Mouse (Mus musculus) hindlimb bud, embryonic 11.5 days (tissue): ENCODE measurements around the gene Dgke.
"Not testable (repeated sequence)": the region's sequence is repeated elsewhere in the genome, so short reads cannot be mapped to it uniquely, and the experiment has no call there.

Experiments
- DNase-seq: peaks from one replicate; pipeline ENCODE4 v3.0.0-alpha.2; 2012; ENCODE audit warnings: low read depth, low spot score; ENCODE audit errors: extremely low spot score

Gene Dgke

DNA sequence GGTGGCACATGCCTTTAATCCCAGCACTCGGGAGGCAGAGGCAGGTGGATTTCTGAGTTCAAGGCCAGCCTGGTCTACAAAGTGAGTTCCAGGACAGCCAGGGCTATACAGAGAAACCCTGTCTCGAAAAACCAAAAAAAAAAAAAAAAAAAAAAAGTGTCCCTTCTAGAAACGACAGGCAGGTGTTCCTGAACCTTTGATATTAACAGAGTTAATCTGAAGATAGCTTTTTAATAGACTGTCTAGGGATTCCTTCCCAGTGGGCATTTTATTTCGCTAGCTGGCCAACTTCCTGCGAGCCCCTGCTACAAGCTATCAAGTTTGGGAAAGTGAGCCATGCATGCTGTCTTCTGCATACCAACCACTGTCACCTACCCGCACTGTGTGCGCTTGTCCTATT is 25.6 kb downstream of the Dgke start:
- DNase-seq, result not testable (repeated sequence)

DNA sequence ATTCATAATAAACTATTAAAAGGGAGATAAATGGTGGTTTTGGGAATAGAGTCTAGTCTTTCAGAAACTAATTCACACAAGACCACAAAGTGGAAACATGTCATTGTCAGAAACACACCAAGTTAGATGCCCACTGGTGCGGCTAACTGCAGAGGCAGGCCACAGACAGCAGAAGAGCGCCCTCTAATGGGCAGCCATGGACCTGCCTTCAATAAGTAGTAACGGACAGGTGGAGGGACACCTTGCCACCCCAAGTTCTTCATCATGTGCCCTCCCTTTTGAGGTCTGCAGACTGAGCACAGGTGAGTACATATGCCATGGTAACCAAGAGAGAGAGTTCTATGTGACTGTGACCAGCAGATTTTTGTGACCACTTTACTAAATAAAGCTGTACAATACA is 27.3 kb downstream of the Dgke start:
- DNase-seq, result no peak

DNA sequence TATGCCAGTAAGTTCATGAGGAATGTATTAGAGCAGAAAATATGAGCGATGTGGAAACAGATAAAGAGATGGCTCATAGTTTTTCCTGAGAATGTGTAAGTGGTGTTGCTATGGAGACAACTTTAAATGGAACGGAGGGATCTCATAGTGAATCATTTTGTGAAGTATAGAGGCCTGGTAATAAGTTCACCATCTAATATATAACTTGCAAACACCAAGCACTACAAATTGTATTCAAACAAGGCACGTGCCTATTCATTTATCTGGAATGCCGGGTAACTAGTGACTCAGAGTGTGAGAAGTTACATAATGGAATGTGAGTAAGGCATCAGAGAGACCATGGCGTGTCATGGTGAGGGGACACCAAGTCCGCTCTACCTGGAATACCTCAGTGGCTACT is 28.2 kb downstream of the Dgke start:
- DNase-seq, result no peak

DNA sequence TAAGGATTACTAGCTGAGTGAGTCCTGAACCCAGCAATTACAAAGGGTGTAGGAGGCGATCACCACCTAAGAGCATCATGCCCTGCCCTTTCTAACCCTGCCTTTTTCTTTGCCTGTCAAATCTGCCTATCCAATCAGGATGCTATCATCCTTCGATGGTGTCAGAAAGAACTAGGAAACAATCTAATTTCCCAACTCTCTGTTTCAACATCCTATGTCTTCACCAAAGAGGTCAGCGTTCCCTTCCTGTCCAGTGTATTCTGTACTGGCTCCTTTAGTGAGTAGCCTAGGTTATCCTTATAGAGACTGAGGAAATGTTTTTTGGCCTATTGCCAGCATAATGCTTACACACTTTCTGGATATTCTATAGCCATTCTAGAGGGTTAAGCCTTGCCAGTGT is 31.1 kb downstream of the Dgke start:
- DNase-seq, result no peak

DNA sequence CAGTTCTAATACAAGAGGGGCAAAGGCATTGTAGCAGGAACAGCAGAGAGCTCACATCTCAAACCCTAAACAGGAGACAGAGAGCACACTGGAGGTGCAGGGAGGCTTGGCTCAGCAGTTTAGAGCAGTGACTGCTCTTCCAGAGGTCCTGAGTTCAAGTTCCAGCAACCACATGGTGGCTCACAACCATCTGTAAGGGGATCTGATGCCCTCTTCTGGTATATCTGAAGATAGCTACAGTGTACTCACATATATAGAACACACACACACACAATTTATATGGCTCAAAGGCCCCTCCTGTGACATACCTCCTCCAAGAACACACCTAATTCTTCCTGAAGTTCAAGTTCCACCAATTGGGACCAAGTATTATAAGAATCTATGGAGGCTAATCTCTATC is 32.1 kb downstream of the Dgke start:
- no peak for DNase-seq

DNA sequence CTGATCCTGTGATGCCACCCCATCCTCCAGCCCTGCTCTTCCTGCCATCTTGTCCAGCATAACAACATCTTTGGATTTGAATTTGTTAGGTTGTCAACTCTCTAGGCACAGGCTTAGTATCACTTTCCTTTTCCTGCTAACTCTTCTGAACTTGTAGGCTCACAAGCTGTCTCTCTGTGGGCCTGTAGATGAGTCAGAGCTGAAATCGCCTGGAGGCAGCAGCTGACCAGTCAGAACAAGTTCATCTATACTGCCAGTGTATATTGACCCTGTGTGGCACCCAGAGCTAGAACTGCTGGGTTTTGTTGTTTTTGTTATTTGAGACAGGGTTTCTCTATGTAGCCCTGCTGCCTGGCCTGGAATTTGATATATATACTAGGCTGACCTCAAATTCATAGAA is 35.5 kb downstream of the Dgke start:
- DNase-seq, result no peak

DNA sequence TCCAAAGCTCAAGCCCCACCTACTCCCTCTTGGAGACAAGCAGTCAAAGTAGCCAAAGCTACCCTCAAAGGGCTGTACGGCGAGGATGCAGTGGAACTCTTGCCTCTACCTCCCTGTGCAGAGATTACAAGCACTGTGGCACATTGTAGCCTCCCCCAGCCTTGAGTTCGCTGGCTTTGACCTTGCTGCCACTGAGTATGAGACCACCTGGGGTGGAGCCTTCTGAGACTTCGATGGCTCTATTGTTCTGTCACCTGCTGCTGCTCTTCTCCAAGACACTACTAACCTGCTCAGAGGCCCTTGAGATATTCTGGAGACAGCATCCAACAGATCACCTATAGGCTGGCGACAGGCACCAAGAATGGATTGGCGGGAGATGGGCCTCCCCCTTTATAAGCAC is 36.1 kb downstream of the Dgke start:
- DNase-seq, result no peak

DNA sequence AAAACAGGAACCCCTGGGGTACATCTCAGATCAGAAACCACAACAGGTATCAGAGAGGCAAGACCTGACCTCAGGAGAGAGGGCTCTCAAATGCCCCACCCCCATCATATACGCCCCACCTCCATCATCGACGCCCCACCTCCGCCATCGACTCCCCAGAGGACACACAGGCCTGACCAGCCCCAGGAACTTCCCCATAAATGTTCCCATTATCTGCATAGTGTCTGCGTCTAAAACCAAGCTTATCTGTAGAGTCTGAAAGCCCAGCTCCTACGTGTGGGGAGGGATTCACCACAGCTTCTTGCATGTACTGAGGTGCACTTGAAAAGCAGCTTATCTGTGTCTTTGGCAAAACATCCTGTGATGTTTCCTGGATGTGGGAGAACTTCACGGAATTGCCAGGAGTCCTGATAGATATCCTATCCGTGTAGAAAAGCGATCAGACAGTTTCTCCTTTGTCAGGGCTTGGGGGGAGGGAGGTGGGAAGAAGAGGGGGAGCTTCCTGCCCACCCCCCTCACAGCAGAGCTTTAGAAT is 37.7 kb downstream of the Dgke start:
- DNase-seq, result no peak

DNA sequence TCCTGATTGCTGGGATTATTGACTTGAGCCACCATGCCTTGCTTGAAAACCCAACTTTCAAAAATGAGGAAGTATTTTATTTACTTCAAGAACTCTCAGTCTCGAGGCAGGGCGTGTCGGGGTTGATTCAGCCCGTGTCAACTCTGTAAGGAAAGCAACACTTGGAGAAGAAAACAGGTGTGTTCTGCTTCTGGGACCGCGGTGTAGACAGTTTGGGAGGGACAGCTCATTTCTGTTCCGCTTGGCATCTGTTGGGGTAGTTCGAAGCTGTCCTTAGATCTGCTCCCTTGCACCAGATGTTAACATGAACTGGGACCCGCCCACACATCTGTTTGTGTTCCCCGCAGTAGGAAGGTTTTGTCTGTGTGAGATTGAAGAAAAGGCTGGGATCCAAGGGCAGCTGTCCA is 38.7 kb downstream of the Dgke start:
- DNase-seq, result no peak

DNA sequence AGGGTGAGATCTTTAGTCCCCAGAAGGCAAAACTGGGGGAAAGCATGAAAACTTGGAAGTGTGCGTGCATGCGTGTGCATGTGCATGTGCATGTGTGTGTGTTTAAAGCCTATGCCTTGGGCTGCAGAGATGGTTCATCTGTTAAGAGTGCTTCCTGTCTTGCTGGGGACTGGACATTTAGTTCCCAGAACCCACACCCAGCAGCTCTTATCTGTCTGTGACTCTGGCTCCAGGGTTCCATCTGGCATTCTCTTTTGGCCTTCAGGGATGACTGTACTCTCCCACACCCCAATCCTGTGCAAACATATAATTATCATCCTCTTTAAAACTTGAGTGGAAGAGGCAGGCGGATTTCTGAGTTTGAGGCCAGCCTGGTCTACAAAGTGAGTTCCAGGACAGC is 40.5 kb downstream of the Dgke start:
- DNase-seq, result no peak

DNA sequence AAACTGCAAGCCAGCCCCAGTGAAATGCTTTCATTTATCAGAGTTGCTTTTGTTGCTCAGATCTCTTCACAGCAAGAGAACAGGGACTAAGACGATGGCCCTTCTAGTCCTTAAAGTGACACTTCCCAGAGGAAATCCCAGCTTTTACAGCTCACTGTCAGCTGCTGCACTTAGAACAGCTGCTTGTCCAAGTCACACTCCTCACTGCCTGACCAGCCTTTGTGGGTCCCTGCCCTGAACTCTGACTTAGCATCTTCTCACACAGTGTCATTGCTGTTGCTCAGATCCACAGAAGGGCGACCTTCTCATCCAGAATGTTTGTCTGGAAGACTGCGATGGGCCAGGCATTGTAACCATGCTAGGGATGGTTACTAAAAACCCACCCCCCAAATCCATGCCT is 41.0 kb downstream of the Dgke start:
- no peak for DNase-seq

DNA sequence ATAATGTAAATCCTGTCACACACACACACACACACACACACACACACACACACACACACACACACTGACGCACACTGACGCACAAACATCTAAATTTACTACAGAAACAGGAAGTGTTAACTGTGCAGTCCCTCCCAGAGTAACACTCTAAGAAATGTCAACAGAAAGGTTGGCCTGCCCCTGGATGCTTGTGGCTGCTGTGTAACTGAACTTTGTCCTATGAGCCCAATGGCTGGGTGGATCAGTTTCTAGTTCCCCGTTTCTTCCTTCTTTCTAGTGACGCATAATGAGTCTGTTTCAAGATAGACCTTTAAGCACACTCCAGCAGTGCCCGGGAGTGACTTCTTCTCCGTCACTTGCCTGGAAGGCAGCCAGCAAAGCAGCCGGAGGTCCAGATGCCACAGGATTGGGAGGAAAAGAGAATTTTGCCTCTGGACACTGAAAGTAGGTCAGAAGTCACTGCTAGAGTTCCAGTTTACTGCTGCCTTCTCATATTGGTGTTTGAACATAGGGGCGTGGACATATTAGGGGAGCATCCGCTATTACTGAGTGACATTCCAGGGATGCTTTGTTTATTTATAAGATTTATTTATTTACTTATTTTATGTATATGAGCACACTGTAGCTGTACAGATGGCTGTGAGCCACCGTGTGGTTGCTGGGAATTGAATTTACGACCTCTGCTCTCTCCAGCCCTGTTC is 42.3 kb downstream of the Dgke start:
- DNase-seq, result no peak

DNA sequence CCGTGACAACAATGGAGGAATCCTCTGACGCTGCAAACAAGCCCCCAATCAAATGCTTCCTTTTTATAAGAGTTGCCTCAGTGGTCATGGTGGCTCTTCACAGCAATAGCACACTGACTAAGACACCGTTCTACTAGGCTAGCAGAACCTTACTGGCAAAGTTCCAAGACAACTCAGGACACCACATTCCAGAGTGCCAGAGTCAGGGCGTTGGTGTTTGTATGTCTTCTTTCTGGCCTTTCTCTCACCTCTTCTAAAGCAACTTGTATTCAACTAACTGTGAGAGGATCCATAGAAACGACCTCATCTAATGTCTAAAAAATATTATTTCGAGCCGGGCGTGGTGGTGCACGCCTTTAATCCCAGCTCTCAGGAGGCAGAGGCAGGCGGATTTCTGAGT is 43.2 kb downstream of the Dgke start:
- DNase-seq, result no peak

DNA sequence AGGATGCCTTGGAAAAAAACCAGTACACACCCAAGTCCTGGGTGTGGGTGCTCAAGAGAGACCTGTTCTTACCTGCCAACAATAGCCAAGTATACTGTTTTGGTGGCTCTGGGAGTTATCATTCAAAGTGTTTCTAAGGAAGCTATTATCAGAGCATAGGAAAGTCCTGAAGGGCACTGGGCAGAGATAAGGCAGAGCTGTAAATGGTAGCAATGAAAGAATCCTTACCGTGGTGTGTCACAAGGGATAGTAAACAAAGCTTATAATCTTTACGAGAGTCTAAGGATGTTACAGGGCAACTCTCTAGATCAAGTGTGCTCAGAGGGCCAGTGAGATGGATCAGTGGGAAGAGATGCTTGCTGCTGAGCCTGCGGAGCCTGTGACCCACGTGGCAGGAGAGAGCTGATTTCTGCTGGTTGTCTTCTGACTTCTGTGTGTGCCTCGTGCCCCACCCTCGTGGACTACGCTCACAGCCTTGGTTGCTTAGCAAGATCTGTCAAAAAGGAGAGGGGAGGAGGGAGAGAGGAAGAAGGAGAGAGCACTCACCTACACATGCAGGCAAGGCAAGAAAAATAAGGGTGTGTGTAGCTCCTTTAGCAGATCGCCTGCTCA is 44.4 kb downstream of the Dgke start:
- DNase-seq, result no peak

DNA sequence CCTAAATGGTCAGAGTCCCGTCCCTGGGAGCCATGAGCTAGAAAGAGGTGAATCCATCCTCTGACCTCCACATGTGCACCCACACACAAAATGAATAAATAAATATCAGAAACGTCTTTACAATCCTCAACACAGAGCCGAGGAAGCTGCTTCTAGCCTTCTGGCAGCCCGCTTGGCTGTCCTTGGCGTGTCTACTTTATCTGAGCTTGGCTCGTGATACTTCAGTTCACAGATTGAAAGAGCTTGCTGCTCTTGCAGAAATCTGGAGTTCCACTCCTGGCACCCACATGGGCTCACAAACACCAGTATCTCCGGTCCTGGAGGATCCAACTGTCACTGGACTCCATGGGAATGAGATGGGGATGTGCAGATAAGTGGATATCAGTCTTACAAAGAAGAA is 45.0 kb downstream of the Dgke start:
- no peak for DNase-seq

DNA sequence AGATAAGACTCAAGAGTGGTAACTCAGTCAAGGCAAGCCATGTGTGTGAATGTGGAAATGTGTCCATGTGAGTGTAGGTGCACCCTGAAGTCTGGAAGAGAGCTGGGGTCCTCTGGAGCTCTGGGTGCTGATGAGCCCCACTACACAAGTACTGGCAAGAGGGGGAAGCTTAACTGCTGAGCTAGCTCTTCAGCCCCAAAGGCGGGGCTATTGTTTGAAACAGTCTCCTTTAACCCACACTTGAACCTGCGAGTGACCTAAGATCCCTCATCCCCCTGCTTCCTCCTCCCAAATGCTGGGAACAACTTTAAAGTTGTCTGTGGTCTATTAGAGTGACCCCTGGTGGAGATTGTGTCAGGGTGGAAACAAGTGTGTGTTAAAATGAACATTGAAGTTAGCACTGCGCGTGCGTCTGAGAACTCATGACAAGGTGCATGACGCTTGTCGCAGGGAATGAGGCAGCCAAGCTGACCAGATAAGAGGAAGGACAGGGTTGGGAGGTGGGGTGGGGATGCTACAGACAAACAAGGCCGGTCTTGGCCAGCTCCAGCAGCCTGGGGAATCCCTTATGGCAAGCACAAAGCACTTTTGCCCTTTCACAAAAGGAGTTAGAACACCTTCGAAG is 45.9 kb downstream of the Dgke start:
- DNase-seq, result no peak

DNA sequence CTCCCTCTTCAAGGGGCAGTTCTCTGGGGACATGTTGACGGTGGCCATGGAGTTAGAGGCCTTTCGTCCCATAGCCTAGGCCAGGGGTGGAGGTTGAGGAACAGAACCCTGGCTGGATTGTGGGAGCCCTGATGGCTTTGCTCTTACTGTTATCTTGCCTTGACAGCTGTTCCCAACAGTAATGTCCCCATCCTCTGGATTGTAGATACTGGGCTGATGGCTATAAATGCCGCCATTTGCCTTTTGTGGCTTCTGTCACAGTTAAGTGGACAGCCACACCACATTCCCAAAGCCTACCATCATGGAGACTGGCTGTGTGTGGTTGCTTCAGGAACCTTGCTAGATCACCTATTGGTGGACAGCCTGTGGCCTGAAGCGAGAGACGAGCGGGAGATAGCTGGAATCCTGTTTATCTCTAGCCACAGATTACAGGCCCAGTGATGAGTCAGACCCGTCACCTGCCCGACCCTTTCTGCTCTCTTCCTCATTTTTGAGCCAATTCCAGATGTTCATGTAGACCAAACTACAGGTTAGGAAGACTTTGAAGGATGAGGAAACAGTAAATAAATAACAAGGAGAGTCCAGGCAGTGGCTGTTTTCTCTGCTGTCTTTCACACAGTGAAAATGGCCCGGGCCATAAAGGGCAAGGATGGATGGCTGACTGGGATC is 49.0 kb downstream of the Dgke start:
- DNase-seq, result no peak

DNA sequence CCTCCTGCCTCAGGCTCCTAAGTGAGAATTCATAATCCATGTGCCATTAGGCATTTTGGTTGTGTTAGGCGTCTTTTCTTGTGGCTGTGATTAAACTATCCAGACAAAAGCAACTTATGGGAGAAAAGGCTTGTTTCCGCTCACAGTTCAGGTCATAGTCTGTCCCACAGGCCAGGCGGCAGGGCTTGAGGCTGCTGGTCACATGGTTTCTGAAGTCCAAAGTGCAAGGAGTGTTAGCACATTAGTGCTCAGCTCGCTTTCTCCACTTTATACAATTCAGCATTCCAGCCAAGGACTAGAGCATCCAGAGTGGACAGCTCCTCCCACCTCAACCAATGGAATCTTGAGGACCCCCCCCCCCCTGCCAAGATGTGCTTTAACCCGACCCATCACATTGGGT is 54.4 kb downstream of the Dgke start:
- no peak for DNase-seq

DNA sequence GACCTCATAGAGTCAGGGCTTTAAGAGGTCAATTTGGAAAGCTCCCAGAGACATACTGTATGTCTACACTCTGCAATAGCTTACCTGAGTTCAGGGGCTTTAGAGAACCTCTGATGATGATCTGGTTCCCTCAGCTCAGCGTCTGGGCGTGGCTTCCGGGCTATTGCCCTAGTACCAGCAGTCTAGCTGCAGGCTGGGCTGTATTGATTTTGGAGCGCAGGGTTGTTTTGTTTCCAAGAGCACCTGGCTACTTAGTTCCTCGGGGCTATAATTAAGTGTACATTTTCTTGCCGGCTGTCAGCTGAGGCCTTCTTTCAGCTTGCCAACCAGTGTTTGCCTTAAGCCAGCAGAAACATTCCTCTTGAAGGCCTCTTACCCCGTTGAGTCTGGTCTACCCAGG is 57.2 kb downstream of the Dgke start:
- DNase-seq, result no peak

DNA sequence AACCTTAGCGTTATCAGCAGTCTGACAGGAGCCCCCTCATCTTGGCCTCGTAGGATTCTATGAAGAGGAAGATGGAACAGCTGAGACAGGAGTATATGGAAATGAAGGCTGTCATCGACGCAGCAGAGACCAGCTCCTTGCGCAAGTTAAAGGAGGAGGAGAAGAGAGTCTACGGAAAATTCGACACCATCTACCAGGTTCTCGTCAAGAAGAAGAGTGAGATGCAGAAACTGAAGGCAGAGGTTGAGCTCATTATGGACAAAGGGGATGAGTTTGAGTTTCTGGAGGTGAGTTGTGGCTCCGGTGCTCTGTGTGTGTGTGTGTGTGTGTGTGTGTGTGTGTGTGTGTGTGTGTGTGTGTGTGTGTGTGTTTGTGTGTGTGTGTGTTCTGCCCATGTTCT is 57.6 kb downstream of the Dgke start:
- no peak for DNase-seq

DNA sequence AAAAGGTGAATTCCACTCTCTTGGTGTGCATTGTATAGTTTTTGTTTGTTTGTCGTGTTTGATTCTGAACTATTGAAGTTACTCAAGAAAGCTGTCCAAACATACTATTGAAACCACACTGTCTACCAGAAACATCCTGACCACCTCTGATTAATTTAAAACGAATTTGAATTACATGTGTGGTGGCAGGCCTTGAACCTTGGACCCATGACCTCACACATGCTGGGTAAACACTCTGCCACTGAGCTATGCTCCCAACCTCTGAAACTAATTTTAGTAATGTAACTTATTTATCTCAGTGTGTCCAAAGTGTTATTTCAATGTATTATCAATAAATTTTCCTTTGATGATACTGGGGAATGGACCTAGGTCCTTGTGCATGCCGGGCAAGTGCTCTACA is 59.1 kb downstream of the Dgke start:
- no peak for DNase-seq

DNA sequence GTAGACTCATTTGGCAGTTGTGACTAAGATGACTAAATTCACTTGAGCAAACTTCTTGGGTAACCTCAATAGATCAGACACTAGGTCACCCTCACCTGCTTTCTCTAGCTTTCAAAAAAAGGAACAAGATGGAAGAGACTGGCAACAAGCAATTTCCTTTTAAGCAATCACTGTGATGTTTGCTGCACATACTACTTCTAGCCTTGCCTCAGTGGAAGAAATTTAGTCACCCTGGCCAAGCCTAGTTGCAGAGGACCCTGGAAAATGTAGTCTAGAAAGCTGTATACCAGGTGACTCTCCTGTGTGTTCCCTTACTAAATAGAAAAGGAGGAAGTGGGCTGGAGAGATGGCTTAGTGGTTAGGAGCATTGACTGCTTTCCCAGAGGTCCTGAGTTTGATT is 60.2 kb downstream of the Dgke start:
- no peak for DNase-seq
